Mouse (Mus musculus) thymus, adult 2 months (tissue): ENCODE results near the gene Gsk3b.

Source experiments
- CTCF ChIP-seq: fragments of 200-500 bp; IDR thresholded peaks from 2 replicates; pipeline ENCODE4 v1.5.1; 2012; ENCODE audit warnings: mild to moderate bottlenecking, control low read depth, low read length, moderate library complexity, borderline replicate concordance; ENCODE audit not compliant: control insufficient read depth, poor library complexity, insufficient read depth; ENCODE audit errors: extremely low read depth
- POLR2A ChIP-seq: fragments of 200-500 bp; IDR thresholded peaks from 2 replicates; pipeline ENCODE4 v1.6.1; 2012; ENCODE audit warnings: mild to moderate bottlenecking, low read length, control low read depth, moderate library complexity; ENCODE audit not compliant: control insufficient read depth, poor library complexity, insufficient read depth; ENCODE audit errors: extremely low read depth

DNA sequence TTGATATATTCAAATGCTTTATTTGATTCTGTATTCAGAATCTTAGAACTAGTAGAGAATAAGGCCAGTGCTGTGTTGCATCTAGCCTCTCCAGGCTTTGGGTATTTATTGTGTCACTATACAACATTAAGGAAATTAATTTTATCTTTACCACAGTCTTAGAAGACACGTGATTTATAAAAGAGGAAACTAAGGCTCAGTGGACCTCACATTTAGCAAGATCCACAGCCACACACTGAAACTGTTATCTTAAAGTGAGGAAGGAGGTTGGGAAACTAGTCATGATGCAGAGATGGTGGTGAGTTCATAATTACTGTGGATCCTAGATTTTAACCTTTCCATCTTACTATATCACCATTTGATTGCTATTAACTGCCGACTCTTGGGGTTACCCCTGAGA, 16.7 kb downstream of the Gsk3b start:
- no peak for TF ChIP-seq POLR2A
- no peak for TF ChIP-seq CTCF
